Comparison of ENCODE assay signal across 8 mouse cellular contexts in genomic region chrX:152368397-152369273, GRCm38 (mm10). TPM values are rescaled to one million over a fixed set of nuclear protein-coding genes. Genes with fewer than 3 reads are reported as not detected.
DNase-seq lines count a peak whose midpoint lies in the region; ATAC-seq and TF ChIP-seq lines count a peak whose summit lies in the region.

Gene Gpr173 (minus strand): TSS chrX:152368704.

- ATAC-seq in frontal cortex, adult (ENCODE audit: low TSS enrichment) = peak; percentile 89
- peak; percentile 98 for ATAC-seq in lung, embryonic 14.5 days (ENCODE audit: insufficient read depth)

- H3K36me3 ChIP-seq in ES-E14 (ENCODE audit: control insufficient read depth, insufficient read depth, low read length, poor library complexity, severe bottlenecking) = no peaks in the 10 kb centered on the region
- no peaks in the 10 kb centered on the region for H3K36me3 ChIP-seq in lung, embryonic 14.5 days (ENCODE audit: insufficient read depth)

- in situ Hi-C loops in ES-E14 (cut with MboI; ENCODE audit: low sequenced_read_pairs in 2 of 2, unreplicated experiment in 2 of 2) = no loop called here

- peak within 1 kb of the TSS; percentile 34; the same call in 1 of the 2 replicates for H3K27ac ChIP-seq in ES-E14 (ENCODE audit: insufficient read depth, low read depth, low read length, poor library complexity, severe bottlenecking)
- peak within 1 kb of the TSS; percentile 8; the same call in 1 of the 2 replicates for H3K27ac ChIP-seq in lung, embryonic 14.5 days (ENCODE audit: low read depth)

- no peaks in the 10 kb centered on the region for H3K9me3 ChIP-seq in ES-E14 (ENCODE audit: control insufficient read depth, insufficient read depth, low read depth, low read length)
- no peaks in the 10 kb centered on the region for H3K9me3 ChIP-seq in lung, embryonic 14.5 days (ENCODE audit: low read depth, low read length)

- H3K4me1 ChIP-seq in ES-E14 (ENCODE audit: control insufficient read depth in 2 of 2, insufficient read depth in 2 of 2, low read length in 2 of 2, poor library complexity in 1 of 2) = no peaks in the 10 kb centered on the region
- no peaks in the 10 kb centered on the region for H3K4me1 ChIP-seq in lung, embryonic 14.5 days (ENCODE audit: insufficient read depth)

- peak within 1 kb of the TSS; percentile 72 for H3K9ac ChIP-seq in ES-E14 (ENCODE audit: insufficient read depth, low read depth, low read length, poor library complexity, severe bottlenecking)
- peak within 1 kb of the TSS; percentile 53 for H3K9ac ChIP-seq in lung, embryonic 14.5 days

- peak within 1 kb of the TSS; percentile 62 for H3K4me2 ChIP-seq in lung, embryonic 14.5 days

- H3K4me3 ChIP-seq in ES-E14 (ENCODE audit: insufficient read depth in 1 of 2, low read depth in 1 of 2, low read length in 2 of 2, poor library complexity in 1 of 2, severe bottlenecking in 1 of 2) = peak within 1 kb of the TSS; percentile 56 to 76
- peak within 1 kb of the TSS; percentile 47 for H3K4me3 ChIP-seq in lung, embryonic 14.5 days (ENCODE audit: low read depth, low read length)

- 13% methylated on average over 22 of the region's 24 CpGs for WGBS in lung, embryonic 14.5 days

- peaks cover 7% of the 10 kb centered on the region; the same call in 1 of the 2 replicates for H3K27me3 ChIP-seq in lung, embryonic 14.5 days (ENCODE audit: insufficient read depth, low read length)

- peak; percentile 39 for DNase-seq in ES-E14 (ENCODE audit: low read depth, low spot score)
- DNase-seq in cerebellum, adult 8-10 months = peak; percentile 58
- peak; percentile 60 for DNase-seq in heart, postnatal 4 days
- peak; percentile 60 to 70 for DNase-seq in layer of hippocampus, postnatal 10 days (ENCODE audit: low spot score in 2 of 2)
- peak; percentile 65 for DNase-seq in lung, embryonic 14.5 days
- peak; percentile 88 for DNase-seq in retina, postnatal 1 day
- no peak for DNase-seq in thymus, postnatal 10 days (ENCODE audit: low spot score in 2 of 2)

- TF ChIP-seq CTCF in lung, embryonic 14.5 days (IDR thresholded peaks at IDR 0.05; ENCODE audit: low read depth) = no peak

TF ChIP-seq in ES-E14, 5 proteins besides CTCF, POLR2A, EP300 and RAD21:
- TF ChIP-seq MAFK (IDR thresholded peaks at IDR 0.05; ENCODE audit: insufficient read depth, low read depth, low read length) = no peak
- no peak for TF ChIP-seq ZNF384 (IDR thresholded peaks at IDR 0.05; ENCODE audit: low read depth, low read length)
- no peak for TF ChIP-seq CHD2 (IDR thresholded peaks at IDR 0.05; ENCODE audit: low read depth, low read length)
- TF ChIP-seq HCFC1 (IDR thresholded peaks at IDR 0.05; ENCODE audit: borderline replicate concordance, insufficient read depth, low read length) = no peak
- TF ChIP-seq ZC3H11A (IDR thresholded peaks at IDR 0.05; ENCODE audit: borderline replicate concordance, low read depth, low read length) = no peak

RNA-seq across cellular contexts. Expression of gene Gpr173, which starts in this region (rescaled TPM):
- total RNA-seq in ES-E14 (2012; rRNA removed) = 2.2 and 3.0 TPM in 2 replicates
- total RNA-seq in heart, postnatal 4 days (2021) = 1 to 10 TPM; 3.4 to 3.9 TPM
- total RNA-seq in layer of hippocampus, postnatal 10 days (2021) = 10 to 100 TPM; 22.7 to 24.0 TPM
- 4.5 and 5.4 TPM in 2 replicates for polyA plus RNA-seq in lung, embryonic 14.5 days (2014; fragmentation: Nextera tagmentation; extraction: Ambion mirVana)

Comparison
In these comparisons a context has a peak if more than half of its experiments do, and no peak if none do; other contexts are left out.
1. DNase-seq: peak in ES-E14 (single experiment), cerebellum, adult 8-10 months (single experiment), heart, postnatal 4 days (single experiment), layer of hippocampus, postnatal 10 days (2 of 2), lung, embryonic 14.5 days (single experiment) and retina, postnatal 1 day (single experiment); none in thymus, postnatal 10 days (0 of 2).